Mouse (Mus musculus) gastrocnemius, adult 8-10 months (tissue): ENCODE measurements at regions not wholly inside any gene's neighbourhood (a gene's known extent, or its start where the extent isn't known, plus 50 kb on each side); places are given as distances from the start of the nearest gene placed in this dataset.
"Not testable (repeated sequence)": the region's sequence is repeated elsewhere in the genome, so short reads cannot be mapped to it uniquely, and the experiment has no call there.

Source experiments
- DNase-seq, 2 experiments: peaks; one replicate each; pipeline ENCODE4 v3.0.0; 2022; ENCODE audit warnings: low spot score in 2 of 2

DNA sequence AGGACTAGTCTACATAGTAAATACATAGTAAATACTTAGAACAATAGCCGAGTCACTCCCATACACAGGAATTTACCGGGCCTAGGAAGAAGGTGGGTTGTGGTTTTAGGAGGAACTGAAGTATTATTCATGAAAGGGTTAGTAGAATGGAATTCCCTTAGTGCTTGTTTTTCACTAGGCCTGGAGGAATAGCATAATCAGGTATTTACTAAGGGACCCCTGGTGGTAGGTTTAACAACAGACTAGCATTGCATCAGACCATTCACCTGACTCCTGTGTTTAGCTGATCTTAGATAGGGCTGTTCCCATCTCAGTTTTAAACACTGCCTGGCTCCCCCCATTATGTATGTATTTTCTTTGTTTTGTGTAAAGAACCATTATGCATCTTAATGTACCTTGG lies 339.0 kb downstream of the Dync2h1 start:
- not testable (repeated sequence) for DNase-seq

DNA sequence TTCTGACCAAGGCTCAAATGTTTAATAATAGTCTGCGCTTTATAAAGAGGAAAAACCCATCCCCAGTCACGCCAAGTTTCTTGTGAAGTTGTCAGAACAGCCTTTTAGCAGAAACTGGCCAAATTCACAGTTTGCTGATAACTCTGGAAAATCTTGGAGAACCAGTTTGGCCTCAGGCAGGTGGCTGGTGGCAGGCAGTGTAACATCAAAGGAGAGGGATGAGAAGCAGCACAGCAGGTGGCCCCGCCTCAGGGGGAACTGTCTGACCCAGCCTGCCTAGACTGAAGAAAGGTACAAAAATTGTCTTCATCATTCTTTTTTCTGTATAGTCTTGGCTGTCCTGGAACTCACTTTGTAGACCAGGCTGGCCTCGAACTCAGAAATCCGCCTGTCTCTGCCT lies 349.3 kb downstream of the Dync2h1 start:
- DNase-seq, result not testable (repeated sequence)

DNA sequence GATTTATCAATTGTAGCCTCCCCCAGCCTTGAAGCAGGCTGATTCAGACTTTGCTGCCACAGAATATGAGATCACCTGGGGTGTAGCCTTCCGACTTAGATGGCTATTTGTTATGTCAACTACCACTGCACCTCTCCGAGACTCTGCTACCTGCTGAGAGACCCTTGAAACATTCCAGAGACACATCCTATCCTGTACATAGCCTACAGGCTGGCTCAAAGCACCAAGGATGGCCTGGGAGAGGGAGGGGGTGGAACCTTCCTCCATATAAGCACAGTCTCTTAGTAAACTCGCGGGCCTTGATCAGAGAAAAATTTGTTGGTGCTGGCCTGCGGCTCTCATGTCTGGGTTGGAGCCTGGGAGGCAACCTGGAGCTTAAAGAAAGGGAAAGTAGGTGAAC lies 349.8 kb downstream of the Dync2h1 start:
- no peak for DNase-seq

DNA sequence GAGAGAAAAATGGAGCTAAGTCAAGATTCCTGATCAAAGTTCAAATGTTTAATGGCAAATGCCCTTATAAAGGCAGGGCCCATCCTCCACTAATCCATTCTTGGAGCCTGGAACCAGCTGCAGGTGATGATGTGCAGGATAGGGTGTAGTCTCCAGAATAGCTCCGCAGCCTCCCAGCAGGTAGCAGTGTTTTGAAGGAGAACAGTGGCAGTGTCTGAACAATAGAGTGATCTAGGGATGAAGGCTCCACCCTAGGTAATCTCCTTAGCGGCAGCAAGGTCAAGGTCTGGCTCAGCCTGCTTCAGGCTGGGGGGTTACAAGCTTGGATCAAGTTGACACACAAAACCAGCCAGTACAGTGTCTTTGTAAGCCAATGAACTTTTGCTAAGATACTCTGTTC lies 351.4 kb downstream of the Dync2h1 start:
- no peak for DNase-seq

DNA sequence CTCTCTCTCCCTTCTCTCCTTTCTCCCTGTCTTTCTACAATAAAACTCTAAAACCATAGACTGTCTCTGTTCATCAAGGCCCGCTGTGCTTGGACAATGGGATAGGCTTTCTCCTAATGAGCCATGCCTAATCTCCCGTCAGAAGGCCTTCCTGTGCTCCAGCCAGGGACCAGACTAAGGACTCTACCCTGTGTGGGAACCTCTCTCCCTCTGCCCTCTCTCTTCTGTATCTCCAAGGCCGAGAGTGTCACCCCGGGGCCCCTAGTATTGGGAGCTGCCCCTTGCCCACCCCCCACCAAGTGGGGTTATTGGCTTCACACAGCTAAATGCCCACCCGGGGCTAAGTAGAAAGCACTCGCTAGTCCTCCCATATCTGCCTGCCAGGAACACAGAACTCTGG lies 352.6 kb downstream of the Dync2h1 start:
- DNase-seq, result not testable (repeated sequence)

DNA sequence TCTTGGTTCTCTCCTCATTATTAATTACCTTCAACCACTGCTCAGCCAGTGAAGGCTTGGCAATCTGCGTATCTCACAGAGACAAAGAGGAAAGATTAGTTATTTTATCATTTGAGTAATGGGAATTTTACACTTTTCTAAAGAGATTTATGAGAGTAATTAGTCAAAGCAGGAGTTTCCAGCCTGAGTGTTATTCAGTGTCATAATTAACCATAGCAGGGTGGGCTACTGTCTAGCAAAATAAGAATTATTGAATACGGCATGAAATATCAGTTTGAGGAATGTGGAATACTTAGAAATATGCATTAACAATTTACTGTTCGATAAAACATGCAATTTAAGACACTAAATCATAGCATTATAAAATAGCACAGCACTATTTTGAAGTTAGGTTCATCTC lies 357.7 kb downstream of the Dync2h1 start:
- DNase-seq, result no peak

DNA sequence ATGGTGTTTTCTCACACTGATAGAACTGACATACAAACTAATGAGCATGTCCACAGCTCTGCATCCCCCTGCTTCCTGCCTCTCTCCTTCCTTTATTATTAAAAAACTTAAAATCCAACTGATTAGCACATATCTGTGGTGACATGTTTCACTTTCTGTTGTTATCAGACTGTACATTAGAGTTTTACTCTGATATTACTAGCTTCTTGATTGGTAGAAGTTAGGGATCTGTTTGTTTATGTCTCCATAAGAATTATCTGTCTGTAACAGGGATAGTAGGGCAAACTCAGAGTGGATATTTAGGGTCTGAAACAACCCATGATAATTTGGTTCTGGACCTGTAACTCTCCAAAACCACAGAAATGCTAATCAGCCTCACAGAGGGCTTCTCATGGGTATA lies 358.6 kb downstream of the Dync2h1 start:
- DNase-seq, result no peak

DNA sequence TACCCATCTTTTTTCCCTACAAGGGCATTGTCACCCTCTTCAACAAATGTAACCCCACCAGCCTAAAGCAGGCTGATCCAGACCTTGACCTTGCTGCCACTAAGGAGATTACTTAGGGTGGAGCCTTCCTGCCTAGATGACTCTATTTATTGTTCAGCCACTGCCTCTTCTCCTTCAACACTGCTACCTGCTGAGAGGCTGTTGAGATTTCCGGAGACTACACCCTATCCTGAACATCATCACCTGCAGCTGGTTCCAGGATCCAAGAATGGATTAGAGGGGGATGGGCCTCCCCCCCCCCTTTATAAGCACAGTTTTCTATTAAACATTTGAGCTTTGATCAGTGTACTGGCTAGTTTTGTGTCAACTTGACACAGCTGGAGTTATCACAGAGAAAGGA lies 360.3 kb downstream of the Dync2h1 start:
- DNase-seq, result not testable (repeated sequence)

DNA sequence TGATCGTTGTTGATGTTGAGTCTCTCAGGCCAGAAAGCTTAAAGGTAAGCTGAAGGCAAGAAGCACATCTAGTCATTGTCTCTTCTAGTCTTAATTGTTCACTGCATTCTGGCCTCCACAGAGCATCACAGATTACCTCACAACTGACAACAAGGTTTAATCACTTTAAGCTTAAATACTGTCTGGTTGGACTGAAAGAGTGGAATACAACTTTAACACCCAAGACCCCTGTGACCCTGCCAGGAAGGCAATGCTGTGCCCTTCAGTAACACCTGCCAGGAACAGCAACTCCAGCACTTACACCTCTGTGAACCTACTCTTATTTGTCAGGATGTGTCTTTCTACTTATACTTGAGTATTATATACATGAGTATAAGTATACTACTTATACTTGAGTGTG lies 360.7 kb downstream of the Dync2h1 start:
- no peak for DNase-seq

DNA sequence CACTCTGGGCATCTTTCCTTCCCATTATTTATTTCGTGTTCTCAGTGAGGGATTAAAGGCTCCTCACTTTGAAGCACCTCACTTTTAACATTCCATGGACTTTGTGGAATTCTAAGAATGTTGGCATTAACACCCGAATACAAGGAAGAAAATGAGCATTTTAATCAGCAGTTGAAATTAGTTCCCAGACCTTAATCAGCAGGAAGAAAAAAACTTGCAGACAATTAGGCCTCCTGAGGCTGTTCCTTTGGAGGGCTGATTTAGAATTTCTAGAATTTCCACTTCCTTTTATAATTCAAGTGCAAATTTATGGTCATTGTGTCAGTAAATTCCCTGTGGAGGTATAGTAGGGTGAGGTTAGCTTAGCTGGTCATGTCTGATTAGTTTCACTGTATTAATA lies 407.6 kb downstream of the Dync2h1 start:
- no peak for DNase-seq

DNA sequence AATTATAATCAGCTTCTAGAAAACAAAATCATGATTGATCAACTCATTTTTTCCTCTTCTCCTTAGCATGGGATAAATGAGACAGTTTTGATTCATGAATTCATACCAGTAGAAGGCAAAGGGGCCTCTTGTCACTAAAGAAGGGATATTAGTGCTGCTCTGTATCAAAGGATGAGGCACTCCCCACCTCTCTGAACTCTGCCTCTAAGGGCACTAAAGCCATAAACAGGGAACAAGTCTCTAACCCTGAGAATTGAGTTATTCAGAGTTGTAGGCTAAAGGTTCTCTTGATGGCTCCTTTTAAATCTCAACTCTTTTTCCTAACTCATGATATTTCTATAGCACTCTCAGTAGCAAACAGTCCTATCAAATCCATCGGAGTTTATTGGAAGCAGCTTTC lies 442.8 kb downstream of the Dync2h1 start:
- DNase-seq, result no peak

DNA sequence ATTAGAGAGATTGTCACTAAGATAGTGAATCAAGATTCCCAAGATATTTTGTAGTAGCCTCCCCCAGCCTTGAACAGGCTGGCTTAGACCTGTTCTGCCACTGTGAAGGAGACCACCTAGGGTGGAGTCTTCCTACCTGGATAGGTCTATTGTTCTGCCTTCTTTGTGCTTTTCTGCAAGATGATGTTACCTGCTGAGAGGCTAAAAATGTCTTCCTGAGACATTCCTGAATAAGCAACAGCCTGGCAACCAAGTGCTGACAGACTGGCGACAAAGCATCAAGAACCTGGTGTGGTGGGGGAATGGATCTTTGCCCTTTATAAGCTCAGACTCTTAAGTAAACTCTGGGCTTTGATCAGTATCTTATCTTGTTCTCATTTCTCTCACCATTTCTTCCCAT lies 447.8 kb downstream of the Dync2h1 start:
- no peak for DNase-seq

DNA sequence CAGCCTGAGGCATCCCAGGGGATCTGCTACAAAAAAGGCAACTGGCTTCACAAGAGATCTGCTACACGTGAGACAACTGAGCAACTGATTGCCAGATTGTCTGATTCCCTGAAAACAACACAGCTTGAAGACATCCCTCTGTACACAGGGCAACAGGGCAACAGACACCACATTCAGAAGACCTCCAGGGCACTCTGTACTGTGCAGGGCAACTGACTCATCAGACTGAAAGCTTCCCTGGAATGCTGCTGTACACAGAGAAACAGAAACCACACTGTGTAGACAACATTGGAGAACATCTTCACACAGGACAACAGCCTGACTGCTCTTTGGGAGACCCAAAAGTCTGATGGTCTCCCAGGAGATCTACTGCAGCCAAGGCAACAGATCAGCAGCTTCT lies 456.8 kb upstream of the Ddi1 start:
- DNase-seq, result no peak

DNA sequence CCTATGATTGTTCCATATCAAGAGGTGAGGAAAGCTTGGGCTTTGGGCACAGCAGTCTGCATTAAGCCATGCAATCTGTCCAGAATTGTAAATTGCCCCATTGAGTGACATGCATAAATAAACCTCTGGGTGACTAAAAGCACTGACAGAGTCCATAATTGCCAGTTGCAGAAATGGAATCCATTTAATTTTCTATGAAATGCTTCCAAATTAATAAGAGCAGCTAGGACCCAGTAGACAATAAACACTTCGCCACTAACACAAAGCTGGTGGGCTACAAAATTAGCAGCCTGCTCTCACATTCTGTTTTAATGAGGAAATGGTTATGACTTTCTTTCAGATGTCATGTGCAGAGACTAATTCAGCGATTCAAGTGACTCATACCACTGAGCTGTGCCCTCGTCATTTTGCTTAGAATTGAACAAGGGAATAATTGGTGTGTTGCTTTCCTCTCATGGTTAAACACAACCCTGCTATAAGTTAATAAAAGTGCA lies 407.6 kb upstream of the Ddi1 start:
- no peak for DNase-seq

DNA sequence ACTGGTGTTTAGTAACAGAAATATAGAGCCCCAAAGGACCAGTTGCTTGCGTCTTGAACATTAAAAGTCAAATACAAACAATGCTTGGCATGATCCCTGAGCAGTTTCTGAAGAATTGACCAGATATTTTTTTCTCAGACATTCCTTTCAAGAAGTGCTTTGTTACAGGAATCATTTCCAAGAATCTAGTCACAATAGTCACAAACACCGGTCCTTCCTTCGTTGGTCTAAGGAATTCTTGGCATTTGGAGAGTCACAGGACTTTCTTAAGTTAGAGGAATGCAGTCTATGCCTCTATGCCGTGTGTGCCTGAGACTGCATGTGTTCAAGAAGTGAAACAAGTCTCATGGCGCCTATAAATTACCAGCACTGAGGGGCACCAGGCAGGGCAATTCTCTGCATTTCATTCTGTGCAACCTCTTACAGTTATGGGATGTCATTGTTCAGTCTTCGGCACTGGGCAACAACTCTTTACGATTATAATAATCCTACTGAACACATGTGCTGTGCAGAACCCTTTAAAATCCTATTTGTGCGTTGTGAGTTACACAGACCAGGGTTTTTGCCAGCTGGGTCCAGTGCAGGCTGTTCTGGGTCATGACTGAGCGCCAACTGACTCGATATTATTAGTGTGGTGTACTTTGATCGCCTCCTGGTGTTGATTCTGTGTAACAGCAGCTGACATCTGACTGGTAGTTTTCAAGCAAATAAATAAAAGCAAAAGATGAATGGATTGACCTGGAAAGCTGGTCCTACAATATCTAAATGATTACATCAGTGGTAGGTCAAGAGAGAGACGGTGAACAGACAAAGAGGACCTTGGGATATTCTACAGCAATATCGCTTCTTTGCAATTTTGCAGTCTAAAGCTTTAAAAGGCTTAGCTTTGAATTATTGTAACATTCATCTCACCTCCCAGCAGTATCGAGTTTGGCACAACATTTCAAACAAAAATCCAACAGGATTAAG lies 398.6 kb upstream of the Ddi1 start:
- peak; percentile 72 to 73 for DNase-seq

DNA sequence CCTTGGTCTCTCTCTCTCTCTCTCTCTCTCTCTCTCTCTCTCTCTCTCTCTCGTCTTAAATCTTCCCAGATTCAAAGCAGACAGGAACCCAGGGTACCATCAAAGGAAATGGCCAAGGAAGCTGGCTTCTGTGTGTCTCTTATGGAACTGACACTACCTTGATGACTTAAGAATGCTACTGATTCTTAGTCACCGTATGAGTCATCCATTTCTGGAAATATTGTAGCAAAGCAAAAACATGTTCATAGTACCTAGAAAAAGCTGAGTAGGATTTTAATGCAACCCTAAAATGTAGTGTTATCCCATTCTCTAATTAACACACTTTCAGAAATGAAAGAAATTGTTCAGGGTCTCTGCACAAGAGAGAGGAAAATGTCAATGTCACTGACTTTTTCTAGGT lies 396.0 kb upstream of the Ddi1 start:
- no peak for DNase-seq

DNA sequence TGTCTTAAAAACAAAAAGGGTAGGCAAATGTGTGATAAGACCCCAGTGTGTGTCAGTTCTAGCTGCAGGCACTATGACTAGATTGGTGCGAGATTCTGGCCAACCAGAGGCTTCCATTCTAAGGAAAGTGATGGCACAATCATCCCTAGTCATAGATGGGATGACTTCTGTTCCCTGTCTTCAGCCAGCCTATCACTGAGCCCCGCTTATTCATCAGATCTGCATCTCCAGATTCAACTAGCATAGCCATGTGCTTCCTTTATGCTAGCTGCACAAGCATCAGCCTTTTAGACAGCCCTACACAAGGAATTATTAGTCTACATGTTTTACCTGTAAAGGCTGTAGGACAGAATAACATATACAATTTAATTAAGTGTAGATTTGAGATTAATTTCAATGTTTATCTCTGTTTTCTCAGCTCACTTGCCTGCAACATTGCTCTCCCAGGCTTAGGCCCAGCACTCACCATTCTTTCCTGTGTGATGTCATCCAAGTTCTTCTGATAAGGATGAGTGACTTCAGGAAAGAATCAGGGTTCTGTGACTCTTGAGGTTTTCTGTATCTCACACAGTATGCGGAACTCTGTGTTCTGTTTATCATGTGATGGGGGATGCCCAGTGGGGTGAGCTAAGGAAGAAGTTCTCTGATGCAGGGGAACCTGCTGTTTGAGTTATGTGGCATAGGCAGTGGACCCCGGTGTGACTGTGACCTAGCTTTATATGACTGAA lies 382.8 kb upstream of the Ddi1 start:
- DNase-seq, result no peak

DNA sequence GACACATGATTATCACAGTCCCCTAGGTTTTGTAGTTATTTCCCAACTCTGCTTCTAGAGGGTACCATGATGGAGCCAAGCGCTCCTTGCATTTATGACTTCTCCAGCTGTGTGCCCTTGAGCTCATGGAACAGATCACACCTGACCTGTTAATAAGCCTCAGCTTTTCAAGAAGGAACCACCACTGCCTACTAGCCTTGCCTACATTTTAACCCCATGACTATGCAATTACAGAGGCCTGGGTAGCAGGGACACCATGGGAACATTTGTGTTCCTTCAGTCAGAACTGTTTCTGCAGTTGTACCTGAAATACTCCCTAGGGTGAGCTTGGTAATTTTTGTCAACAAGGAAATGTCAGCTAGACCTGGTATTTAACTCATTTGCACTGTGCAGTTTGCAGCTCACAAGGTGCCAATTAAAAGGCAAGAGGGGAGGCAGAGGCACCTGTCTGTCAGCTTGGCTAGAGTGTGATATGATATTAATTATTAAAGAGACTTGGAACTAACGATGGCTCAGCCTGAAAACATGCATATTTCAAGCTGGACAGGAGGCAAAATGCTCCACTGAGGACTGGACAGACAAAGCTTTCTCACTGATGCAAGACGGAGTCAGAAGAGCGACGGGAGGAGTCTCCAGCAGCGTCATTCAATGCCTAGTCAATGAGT lies 382.1 kb upstream of the Ddi1 start:
- no peak for DNase-seq

DNA sequence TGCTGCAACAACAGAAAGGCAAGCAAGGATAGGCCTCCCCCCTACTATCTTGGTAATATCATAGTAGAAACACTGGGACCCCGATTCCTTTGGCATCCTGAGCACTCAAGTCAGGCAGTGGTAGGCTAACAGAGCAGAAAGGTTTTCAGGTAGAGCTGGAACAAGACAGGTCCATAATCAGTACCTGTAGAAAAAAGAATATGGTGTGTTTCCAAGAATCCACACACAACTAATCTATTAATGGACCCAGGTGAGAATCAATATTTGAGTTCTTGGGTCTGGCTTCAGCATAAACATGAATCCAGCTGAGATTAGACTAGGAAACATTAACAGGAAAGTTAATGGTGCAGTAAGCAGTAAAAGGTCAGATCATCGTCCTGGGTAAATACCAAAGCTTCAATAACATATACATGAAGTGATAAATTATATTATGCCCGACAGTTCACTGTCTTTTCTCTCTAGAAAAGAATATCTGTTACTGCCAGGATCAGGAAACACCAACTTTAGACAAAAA lies 376.2 kb upstream of the Ddi1 start:
- no peak for DNase-seq

DNA sequence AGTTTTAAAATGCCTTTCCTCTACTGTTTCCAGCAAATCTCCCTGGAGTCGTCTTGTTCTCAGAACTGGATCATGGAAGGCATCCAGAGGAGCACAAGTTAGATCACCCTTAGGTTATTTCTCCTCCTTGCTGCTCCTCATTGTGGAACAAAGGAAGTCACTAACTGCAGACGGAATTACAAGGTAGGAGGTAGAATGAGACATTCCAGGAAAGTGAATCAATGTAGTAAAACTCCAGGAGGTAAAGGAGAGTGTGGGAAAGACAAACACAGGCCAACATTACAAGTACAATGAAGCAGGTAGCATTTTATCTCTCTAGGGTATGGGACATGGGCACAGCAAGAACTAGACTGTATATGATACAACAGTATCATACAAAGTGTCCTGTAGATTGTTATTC lies 375.7 kb upstream of the Ddi1 start:
- no peak for DNase-seq

DNA sequence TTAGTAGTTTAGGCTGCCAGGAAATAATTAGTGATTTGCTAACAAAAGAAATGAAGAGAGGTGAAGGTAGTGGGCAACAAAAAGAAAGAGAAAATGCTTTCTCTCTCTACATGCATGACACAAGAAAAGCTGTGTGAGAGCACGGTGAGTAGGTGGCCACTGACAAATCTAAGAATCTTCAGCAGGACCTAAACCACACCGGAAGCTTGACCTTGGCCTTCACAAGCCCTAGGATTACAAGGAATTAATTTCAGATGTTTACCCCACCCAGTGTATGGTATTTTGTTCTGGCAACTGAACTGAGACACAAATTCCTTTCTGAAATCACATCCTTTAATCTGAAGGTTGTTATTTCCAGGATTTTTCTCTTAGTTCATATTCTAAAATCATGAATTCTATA lies 347.5 kb upstream of the Ddi1 start:
- DNase-seq, result no peak

DNA sequence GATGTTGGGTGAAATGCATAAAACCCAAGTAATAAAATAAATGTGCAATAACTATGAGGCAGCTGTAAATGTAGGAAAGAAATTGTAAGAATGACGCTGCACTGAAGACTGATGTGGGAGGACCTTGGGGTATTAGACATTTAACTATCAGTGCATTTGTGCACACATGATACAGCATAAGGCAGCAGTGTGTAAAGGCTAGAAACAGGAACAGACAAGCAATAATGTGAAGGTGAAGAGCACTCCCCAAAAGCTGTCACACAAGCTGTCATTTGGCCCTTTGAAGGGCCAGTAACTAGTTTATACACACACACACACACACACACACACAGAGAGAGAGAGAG lies 339.6 kb upstream of the Ddi1 start:
- no peak for DNase-seq
